Mouse (Mus musculus) G1E (cell line): ENCODE measurements around the gene Zfp46.

Experiments used
- CTCF ChIP-seq: IDR thresholded peaks from 2 replicates; pipeline ENCODE4 v1.5.1; 2012; ENCODE audit warnings: low read depth, low read length, inconsistent platforms, mixed read lengths
- GATA1 ChIP-seq: IDR thresholded peaks from 2 replicates; pipeline ENCODE4 v1.6.1; 2012; ENCODE audit warnings: borderline replicate concordance, low read length, inconsistent platforms, mixed read lengths
- GATA2 ChIP-seq: IDR thresholded peaks from 2 replicates; pipeline ENCODE4 v1.6.1; 2012; ENCODE audit warnings: low read depth, low read length, inconsistent platforms, borderline replicate concordance
- POLR2AphosphoS5 ChIP-seq: IDR thresholded peaks from 2 replicates; pipeline ENCODE4 v1.6.1; 2012; ENCODE audit warnings: low read depth, low read length, inconsistent platforms; ENCODE audit not compliant: insufficient replicate concordance
- TAL1 ChIP-seq: conservative IDR thresholded peaks from 2 replicates; pipeline ENCODE4 v1.6.1; 2012; ENCODE audit warnings: low read depth, low read length, inconsistent platforms, mixed read lengths

DNA sequence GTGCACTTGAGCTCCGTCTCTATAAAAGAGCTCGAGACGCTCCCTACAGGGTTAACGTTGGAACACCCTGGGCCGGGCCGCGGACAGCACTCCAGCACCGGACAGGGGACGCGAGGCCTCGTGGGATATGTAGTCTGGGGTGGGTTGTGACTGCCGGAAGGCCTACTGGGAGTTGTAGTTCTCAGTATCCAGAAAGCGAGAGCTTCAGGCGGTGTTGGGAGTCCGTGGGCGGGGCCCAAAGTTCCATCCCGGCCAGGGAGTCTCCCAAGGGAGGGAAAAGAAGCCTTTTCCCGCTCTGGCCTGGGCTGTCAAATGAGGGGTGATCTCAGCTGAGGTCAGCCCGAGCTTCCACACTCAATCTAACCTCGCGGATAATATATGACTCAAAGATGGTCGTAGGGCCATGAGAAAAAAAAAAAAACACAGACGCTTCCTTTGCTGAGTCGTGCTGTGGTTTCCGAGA lies 896 bp downstream of the Zfp46 start:
- TF ChIP-seq CTCF (no peak), GATA1 (no peak), TAL1 (no peak), POLR2AphosphoS5 (no peak), GATA2 (no peak)
